Mouse (Mus musculus): Measurements from ENCODE around the gene Acvrl1.

Gene Acvrl1

DNA sequence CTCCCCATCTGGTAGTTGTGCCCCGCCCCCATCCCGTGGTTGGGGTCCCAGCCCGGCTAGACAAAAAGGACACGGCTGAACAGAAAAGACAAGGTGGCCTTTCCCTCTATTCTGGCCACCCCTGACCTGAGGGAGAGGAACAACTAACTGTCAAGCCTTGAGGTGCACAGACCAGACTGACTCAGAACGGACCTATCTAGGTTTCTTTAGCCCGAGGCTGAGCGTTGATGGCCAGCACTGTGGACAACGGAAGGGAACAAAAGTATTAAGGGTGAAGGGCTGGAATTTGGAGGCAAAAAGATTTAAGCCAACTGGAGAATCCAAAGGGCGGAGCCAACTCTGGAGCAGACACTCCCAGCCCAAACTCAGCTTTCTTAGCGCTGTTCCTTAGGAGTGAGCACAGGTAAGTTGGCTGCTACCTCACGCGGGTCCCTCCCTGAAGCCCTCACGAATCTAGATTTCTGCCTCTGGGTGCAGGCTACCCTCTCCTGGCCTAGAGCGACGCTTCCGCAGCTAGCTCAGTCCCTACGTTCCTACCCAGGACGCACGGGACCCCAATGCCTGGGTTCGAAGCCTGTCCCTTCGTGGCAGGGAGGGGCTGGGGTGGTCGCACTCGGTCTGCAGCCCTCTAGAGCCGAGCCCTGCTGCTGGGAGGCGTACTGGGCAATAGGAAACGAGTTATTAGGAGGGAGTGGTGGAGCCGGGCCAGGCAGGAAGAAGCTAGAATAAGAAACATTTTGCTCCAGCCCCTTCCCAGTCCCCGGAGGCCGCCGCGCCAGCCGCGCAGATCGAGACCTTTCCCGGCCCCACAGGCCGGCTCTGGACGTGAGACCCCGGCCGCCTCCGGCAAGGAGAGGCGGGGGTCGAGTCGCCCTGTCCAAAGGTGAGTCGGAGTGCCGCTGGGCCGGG, at the start of gene Acvrl1:
TSS of gene Acvrl1 (plus strand) at position 342 of the 909 bp plus-strand sequence.
- H3K4me1 ChIP-seq (replicated peaks; ENCODE audit: low read depth, low read length), result peaks cover 64% of the 10 kb centered on the region
- no peaks in the 10 kb centered on the region for H3K36me3 ChIP-seq (ENCODE audit: insufficient read depth, low read length)
- peak within 1 kb of the TSS; percentile 72 for H3K4me3 ChIP-seq (replicated peaks; ENCODE audit: low read length)
- H3K27me3 ChIP-seq (ENCODE audit: insufficient read depth, low read length), result peaks cover 85% of the 10 kb centered on the region
- no peak for TF ChIP-seq CTCF (conservative IDR thresholded peaks at IDR 0.05; ENCODE audit: low read length)
- TF ChIP-seq POU5F1 (IDR thresholded peaks at IDR 0.05; ENCODE audit: borderline replicate concordance, low read length), result no peak
- TF ChIP-seq NANOG (IDR thresholded peaks at IDR 0.05; ENCODE audit: borderline replicate concordance, low read length), result no peak
- peaks cover 7% of the 10 kb centered on the region for H3K9me3 ChIP-seq (ENCODE audit: low read length)

DNA sequence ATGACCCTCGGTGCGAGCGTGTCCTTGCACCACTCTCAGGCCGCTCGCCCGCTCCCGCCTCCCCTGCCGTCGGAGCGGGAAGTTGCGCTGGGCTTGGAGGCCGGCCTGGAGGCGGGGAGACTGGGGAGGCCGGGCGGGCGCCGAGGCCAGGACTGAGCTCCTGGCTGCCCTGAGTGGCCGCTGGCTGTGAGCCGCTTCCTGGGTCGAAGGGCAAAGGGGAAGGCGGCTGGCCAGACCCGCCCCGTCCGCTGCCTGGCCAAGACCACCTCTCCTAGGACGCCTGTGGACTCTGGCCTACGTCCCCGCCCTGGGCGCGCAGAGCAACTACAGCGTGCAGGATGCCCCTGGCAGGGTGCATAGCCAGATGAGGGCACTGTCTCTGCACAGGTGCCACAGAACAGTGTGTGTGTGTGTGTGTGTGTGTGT, 49.6 kb upstream of the Acvrl1 start:
- Histone ChIP-seq H3K27me3 (ENCODE audit: insufficient read depth, low read length) (peaks cover 67% of the 10 kb centered on the region), H3K36me3 (ENCODE audit: insufficient read depth, low read length) (no peaks in the 10 kb centered on the region)
- TF ChIP-seq POU5F1 (IDR thresholded peaks at IDR 0.05; ENCODE audit: borderline replicate concordance, low read length) (no peak), NANOG (IDR thresholded peaks at IDR 0.05; ENCODE audit: borderline replicate concordance, low read length) (no peak), CTCF (conservative IDR thresholded peaks at IDR 0.05; ENCODE audit: low read length) (no peak)

DNA sequence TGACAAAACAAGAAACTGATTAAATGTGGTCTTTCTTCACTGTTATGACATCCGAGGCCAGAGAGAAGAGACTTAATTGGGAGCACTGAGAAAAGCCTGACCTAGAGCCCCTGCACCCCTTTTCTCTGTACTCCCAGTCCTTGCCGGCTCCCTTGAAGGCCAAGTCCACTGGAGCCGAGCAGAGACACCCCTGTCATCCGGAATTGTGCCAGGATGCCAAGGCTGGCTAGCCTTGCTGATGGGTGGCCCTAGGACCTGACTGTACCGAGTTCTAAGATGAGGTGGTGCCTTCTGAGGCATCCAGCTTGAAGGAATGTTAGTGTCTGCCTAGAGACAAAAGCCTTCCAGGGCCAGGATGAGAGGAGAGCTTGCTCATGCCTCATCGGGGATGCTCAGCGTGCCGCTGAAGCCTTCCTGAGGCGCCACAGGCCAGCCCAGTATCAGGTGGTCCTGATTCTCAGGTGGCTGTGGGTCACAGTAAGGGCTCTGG, 48.2 kb upstream of the Acvrl1 start:
- peak overlapping the region; percentile 24; the same call in 1 of the 2 replicates for H3K4me3 ChIP-seq (replicated peaks; ENCODE audit: low read length)
- H3K9me3 ChIP-seq (ENCODE audit: low read length), result no peaks in the 10 kb centered on the region
- TF ChIP-seq POU5F1 (IDR thresholded peaks at IDR 0.05; ENCODE audit: borderline replicate concordance, low read length) (no peak), NANOG (IDR thresholded peaks at IDR 0.05; ENCODE audit: borderline replicate concordance, low read length) (no peak), CTCF (conservative IDR thresholded peaks at IDR 0.05; ENCODE audit: low read length) (no peak)
- peaks cover 82% of the 10 kb centered on the region for H3K4me1 ChIP-seq (replicated peaks; ENCODE audit: low read depth, low read length)
- H3K36me3 ChIP-seq (ENCODE audit: insufficient read depth, low read length), result no peaks in the 10 kb centered on the region
- H3K27me3 ChIP-seq (ENCODE audit: insufficient read depth, low read length), result peaks cover 56% of the 10 kb centered on the region

More for the DNA sequence above, 49.6 kb upstream of the Acvrl1 start:
- Histone ChIP-seq H3K4me1 (replicated peaks; ENCODE audit: low read depth, low read length) (peaks cover 76% of the 10 kb centered on the region), H3K4me3 (replicated peaks; ENCODE audit: low read length) (peak overlapping the region; percentile 85), H3K9me3 (ENCODE audit: low read length) (no peaks in the 10 kb centered on the region)

DNA sequence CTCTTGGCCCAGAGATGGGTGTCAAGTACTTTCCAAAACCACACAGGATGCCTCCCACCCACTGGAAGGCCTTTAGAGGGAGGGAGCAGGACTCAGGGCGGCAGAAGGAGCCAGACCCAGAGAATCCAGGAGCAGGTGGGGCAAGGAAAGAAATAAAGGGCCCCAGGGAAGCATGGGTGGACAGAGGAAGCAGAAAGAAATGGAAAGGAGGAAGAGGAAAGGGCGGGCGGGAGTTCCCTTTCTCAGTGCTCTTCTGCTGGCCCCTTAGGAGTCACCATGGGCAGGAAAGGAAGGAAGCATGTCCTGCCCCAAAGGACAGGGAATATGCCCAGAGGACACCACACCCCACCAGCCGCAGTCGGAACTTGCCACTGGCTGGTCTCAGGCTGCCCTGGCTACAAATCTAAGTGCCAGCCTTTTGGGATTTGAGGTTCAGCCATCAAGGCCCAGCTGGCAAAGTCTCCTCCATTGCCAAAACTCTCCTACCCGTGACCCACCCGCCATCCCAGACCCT, 47.2 kb upstream of the Acvrl1 start:
- H3K27me3 ChIP-seq (ENCODE audit: insufficient read depth, low read length), result peaks cover 46% of the 10 kb centered on the region
- H3K36me3 ChIP-seq (ENCODE audit: insufficient read depth, low read length), result no peaks in the 10 kb centered on the region
- H3K9me3 ChIP-seq (ENCODE audit: low read length), result no peaks in the 10 kb centered on the region
- peaks cover 77% of the 10 kb centered on the region for H3K4me1 ChIP-seq (replicated peaks; ENCODE audit: low read depth, low read length)
- TF ChIP-seq NANOG (IDR thresholded peaks at IDR 0.05; ENCODE audit: borderline replicate concordance, low read length), result no peak
- TF ChIP-seq CTCF (conservative IDR thresholded peaks at IDR 0.05; ENCODE audit: low read length), result no peak
- TF ChIP-seq POU5F1 (IDR thresholded peaks at IDR 0.05; ENCODE audit: borderline replicate concordance, low read length), result no peak
- peak overlapping the region; percentile 37; the same call in 1 of the 2 replicates for H3K4me3 ChIP-seq (replicated peaks; ENCODE audit: low read length)

DNA sequence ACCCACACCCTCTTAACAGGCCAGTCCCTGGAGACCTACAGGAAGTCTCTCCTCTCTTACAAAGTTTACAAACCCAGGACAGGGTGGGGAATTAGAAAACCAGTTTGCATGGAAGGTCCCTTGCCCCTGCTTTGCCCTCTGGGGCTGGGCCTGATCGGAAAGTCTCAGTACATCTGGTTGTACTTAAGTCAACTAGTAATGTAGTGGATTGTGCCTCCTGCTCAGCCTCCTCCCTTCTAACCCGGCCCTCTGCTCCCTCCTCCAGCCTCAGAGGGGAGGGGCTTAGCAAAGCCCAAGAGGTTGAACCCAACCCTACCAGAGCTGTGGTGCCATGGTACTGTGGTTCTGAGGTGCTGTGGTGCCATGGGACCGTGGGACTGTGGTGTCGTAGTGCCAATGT, 46.1 kb upstream of the Acvrl1 start:
- peaks cover 67% of the 10 kb centered on the region for H3K4me1 ChIP-seq (replicated peaks; ENCODE audit: low read depth, low read length)
- TF ChIP-seq NANOG (IDR thresholded peaks at IDR 0.05; ENCODE audit: borderline replicate concordance, low read length) (no peak), POU5F1 (IDR thresholded peaks at IDR 0.05; ENCODE audit: borderline replicate concordance, low read length) (no peak), CTCF (conservative IDR thresholded peaks at IDR 0.05; ENCODE audit: low read length) (no peak)
- peak overlapping the region; percentile 17; the same call in 1 of the 2 replicates for H3K4me3 ChIP-seq (replicated peaks; ENCODE audit: low read length)
- H3K36me3 ChIP-seq (ENCODE audit: insufficient read depth, low read length), result no peaks in the 10 kb centered on the region
- H3K27me3 ChIP-seq (ENCODE audit: insufficient read depth, low read length), result peaks cover 45% of the 10 kb centered on the region
- H3K9me3 ChIP-seq (ENCODE audit: low read length), result no peaks in the 10 kb centered on the region

DNA sequence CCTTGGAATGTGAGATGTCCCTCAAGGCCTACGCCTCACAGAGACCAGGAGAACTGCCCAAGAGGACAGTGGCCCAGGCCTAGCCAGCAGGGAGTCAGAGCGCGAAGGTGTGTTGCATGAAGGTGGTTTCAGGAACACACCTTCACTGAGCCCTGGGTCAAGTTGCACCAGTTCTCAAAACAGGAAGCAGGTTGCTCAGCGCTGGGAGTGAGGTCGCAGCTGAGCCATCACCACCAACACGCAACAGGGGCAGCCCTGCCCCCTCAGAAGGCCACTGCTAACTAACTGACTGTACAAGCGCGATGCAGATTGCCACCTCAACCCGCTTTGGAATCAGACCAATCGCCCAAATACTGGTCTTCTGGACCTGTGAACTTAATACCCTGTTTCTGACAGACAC, 43.8 kb upstream of the Acvrl1 start:
- Histone ChIP-seq H3K27me3 (ENCODE audit: insufficient read depth, low read length) (peaks cover 26% of the 10 kb centered on the region), H3K4me3 (replicated peaks; ENCODE audit: low read length) (peak overlapping the region; percentile 43), H3K9me3 (ENCODE audit: low read length) (no peaks in the 10 kb centered on the region), H3K36me3 (ENCODE audit: insufficient read depth, low read length) (no peaks in the 10 kb centered on the region), H3K4me1 (replicated peaks; ENCODE audit: low read depth, low read length) (peaks cover 60% of the 10 kb centered on the region)
- TF ChIP-seq NANOG (IDR thresholded peaks at IDR 0.05; ENCODE audit: borderline replicate concordance, low read length) (no peak), POU5F1 (IDR thresholded peaks at IDR 0.05; ENCODE audit: borderline replicate concordance, low read length) (no peak), CTCF (conservative IDR thresholded peaks at IDR 0.05; ENCODE audit: low read length) (no peak)

DNA sequence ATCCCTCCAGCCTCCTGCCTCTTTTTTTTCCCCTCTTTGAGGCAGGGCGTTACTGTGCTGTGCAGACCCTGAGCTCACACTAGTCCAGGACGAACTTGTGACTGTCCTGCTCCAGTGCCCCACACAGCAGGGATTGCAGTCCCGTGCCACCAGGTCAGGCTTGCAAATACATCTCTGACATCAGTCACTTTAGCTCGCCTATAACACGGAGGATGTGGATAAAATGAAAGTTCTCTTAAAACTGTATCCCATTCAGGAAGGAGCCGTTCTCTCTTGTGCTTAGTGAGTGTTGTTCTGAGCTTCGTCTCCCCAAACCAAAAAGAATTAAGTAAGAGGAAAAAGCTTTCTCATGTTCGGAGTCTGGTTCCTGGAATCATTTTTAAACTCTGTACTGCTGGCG, 41.9 kb upstream of the Acvrl1 start:
- no peaks in the 10 kb centered on the region for H3K9me3 ChIP-seq (ENCODE audit: low read length)
- H3K36me3 ChIP-seq (ENCODE audit: insufficient read depth, low read length), result no peaks in the 10 kb centered on the region
- peaks cover 20% of the 10 kb centered on the region for H3K27me3 ChIP-seq (ENCODE audit: insufficient read depth, low read length)
- no peak overlapping the region for H3K4me3 ChIP-seq (replicated peaks; ENCODE audit: low read length)
- TF ChIP-seq NANOG (IDR thresholded peaks at IDR 0.05; ENCODE audit: borderline replicate concordance, low read length) (no peak), POU5F1 (IDR thresholded peaks at IDR 0.05; ENCODE audit: borderline replicate concordance, low read length) (no peak), CTCF (conservative IDR thresholded peaks at IDR 0.05; ENCODE audit: low read length) (no peak)
- peaks cover 46% of the 10 kb centered on the region for H3K4me1 ChIP-seq (replicated peaks; ENCODE audit: low read depth, low read length)

DNA sequence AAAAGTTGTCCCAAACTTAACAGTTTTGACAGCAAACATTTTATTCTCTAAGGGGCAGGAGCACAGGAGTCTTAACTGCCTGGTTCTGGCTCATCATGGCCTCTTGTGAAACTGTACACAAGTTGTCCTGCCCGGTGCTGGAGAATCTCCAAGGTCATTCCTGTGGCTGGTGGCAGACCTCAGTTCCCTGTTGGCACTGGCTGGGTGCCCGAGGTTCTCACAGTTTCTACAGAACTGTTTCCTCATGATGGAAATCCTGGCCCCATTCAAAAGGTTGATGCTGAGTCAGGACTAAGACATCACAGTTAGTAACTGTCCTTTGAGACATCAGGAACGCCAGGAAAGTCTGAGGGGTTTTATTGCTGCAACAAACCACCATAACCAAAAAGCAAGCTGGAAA, 41.4 kb upstream of the Acvrl1 start:
- H3K4me1 ChIP-seq (replicated peaks; ENCODE audit: low read depth, low read length), result peaks cover 47% of the 10 kb centered on the region
- TF ChIP-seq POU5F1 (IDR thresholded peaks at IDR 0.05; ENCODE audit: borderline replicate concordance, low read length) (no peak), CTCF (conservative IDR thresholded peaks at IDR 0.05; ENCODE audit: low read length) (no peak), NANOG (IDR thresholded peaks at IDR 0.05; ENCODE audit: borderline replicate concordance, low read length) (no peak)
- no peaks in the 10 kb centered on the region for H3K9me3 ChIP-seq (ENCODE audit: low read length)
- peaks cover 22% of the 10 kb centered on the region for H3K27me3 ChIP-seq (ENCODE audit: insufficient read depth, low read length)
- no peaks in the 10 kb centered on the region for H3K36me3 ChIP-seq (ENCODE audit: insufficient read depth, low read length)
- H3K4me3 ChIP-seq (replicated peaks; ENCODE audit: low read length), result no peak overlapping the region

All from E14TG2a.4 (cell line).